Mouse (Mus musculus) neural tube, embryonic 14.5 days (tissue): ENCODE data around the gene Psmc3ip. TPM values are rescaled to one million over a fixed set of nuclear protein-coding genes. Genes with fewer than 3 reads are reported as not detected.
A peak's percentile ranks its signal among the peaks of the same experiment; 100 is the strongest.

Experiments
- ATAC-seq: fragments of 200-750 bp; cut with Nextera tagmentation; 2 replicates; pipeline ENCODE4 v1.8.0; 2017; ENCODE audit warnings: low read depth, mild to moderate bottlenecking, moderate TSS enrichment, moderate library complexity
- H3K27ac ChIP-seq: fragments of 300-500 bp; sonication (generic); 2 replicates; pipeline ENCODE4 v1.5.1; 2014; ENCODE audit warnings: low read depth, mild to moderate bottlenecking, control low read depth, low read length, moderate library complexity, mixed read lengths
- H3K27me3 ChIP-seq: fragments of 300-500 bp; sonication (generic); 2 replicates; pipeline ENCODE4 v1.6.1; 2014; ENCODE audit warnings: low read length; ENCODE audit not compliant: control insufficient read depth, insufficient read depth
- H3K36me3 ChIP-seq: fragments of 300-500 bp; sonication (generic); 2 replicates; pipeline ENCODE4 v1.6.1; 2014; ENCODE audit warnings: low read length, mixed read lengths; ENCODE audit not compliant: control insufficient read depth, insufficient read depth
- H3K4me1 ChIP-seq: fragments of 300-500 bp; sonication (generic); 2 replicates; pipeline ENCODE4 v1.6.1; 2014; ENCODE audit warnings: low read length; ENCODE audit not compliant: control insufficient read depth, insufficient read depth
- H3K4me2 ChIP-seq: fragments of 300-500 bp; sonication (generic); 2 replicates; pipeline ENCODE4 v1.6.1; 2014; ENCODE audit warnings: mild to moderate bottlenecking, low read depth, low read length, control low read depth
- H3K4me3 ChIP-seq: fragments of 300-500 bp; sonication (generic); 2 replicates; pipeline ENCODE4 v1.5.1; 2014; ENCODE audit warnings: low read depth, low read length, control low read depth, mixed read lengths
- H3K9ac ChIP-seq: fragments of 300-500 bp; sonication (generic); replicated peaks from 2 replicates; pipeline ENCODE4 v1.6.1; 2014; ENCODE audit warnings: low read depth, mild to moderate bottlenecking, control low read depth, low read length, mixed read lengths
- H3K9me3 ChIP-seq: fragments of 300-500 bp; sonication (generic); 2 replicates; pipeline ENCODE4 v1.6.1; 2016; ENCODE audit warnings: low read length; ENCODE audit not compliant: control insufficient read depth
- WGBS: fragments of 180-500 bp; shearing (Covaris S2); extraction: QIAGEN DNeasy Blood & Tissue Kit; methylation state at CpG from one replicate; pipeline ENCODE4 v1.1.7; 2014; 5-methylcytosine and 5-hydroxymethylcytosine counted together
- polyA plus RNA-seq: library from polyadenylated mRNA; unstranded; fragments of >200 nt; fragmentation: Nextera tagmentation; extraction: Ambion mirVana; gene quantifications from 2 replicates; pipeline ENCODE4 v1.2.1, GENCODE M21; 2014

Gene Psmc3ip
- polyA plus RNA-seq, 1 experiment from 2014 or later = 19.0 TPM

GRCm38 (mm10) chr11:101071810-101072428 is 23.3 kb downstream of the Psmc3ip start:
- Histone ChIP-seq H3K27me3 (peaks cover 2% of the 10 kb centered on the region), H3K4me2 (no peak overlapping the region), H3K4me3 (no peak overlapping the region), H3K27ac (no peak overlapping the region), H3K9me3 (no peaks in the 10 kb centered on the region), H3K36me3 (no peaks in the 10 kb centered on the region), H3K4me1 (peaks cover 13% of the 10 kb centered on the region), H3K9ac (no peak overlapping the region)
- 71% methylated on average over 14 of the region's 14 CpGs for WGBS
- ATAC-seq = no peak

- Histone ChIP-seq H3K9ac (peak overlapping the region; percentile 88), H3K27me3 (no peaks in the 10 kb centered on the region; the same call in 1 of the 2 replicates), H3K9me3 (no peaks in the 10 kb centered on the region), H3K4me2 (peak overlapping the region; percentile 91), H3K27ac (no peak overlapping the region), H3K4me1 (peaks cover 13% of the 10 kb centered on the region), H3K4me3 (peak overlapping the region; percentile 71; the same call in 1 of the 2 replicates), H3K36me3 (no peaks in the 10 kb centered on the region)
- WGBS = 72% methylated on average over 6 of the region's 6 CpGs
- no peak for ATAC-seq
Observed at GRCm38 (mm10) chr11:101070987-101071386, 24.2 kb downstream of the Psmc3ip start.

GRCm38 (mm10) chr11:101070189-101070527 is 25.1 kb downstream of the Psmc3ip start:
- Histone ChIP-seq H3K27ac (peak overlapping the region; percentile 50; the same call in 1 of the 2 replicates), H3K4me3 (peak overlapping the region; percentile 71), H3K27me3 (no peaks in the 10 kb centered on the region; the same call in 1 of the 2 replicates), H3K4me1 (peaks cover 13% of the 10 kb centered on the region), H3K4me2 (peak overlapping the region; percentile 91), H3K36me3 (no peaks in the 10 kb centered on the region), H3K9me3 (no peaks in the 10 kb centered on the region), H3K9ac (peak overlapping the region; percentile 88)
- ATAC-seq = peak; percentile 63
- WGBS = 0% methylated on average over 32 of the region's 36 CpGs

- Histone ChIP-seq H3K36me3 (no peaks in the 10 kb centered on the region), H3K4me1 (peaks cover 13% of the 10 kb centered on the region), H3K9ac (peak within 1 kb of the TSS; percentile 88), H3K27ac (peak within 1 kb of the TSS; percentile 50; the same call in 1 of the 2 replicates), H3K4me2 (peak within 1 kb of the TSS; percentile 91), H3K9me3 (no peaks in the 10 kb centered on the region), H3K27me3 (no peaks in the 10 kb centered on the region; the same call in 1 of the 2 replicates), H3K4me3 (peak within 1 kb of the TSS; percentile 71)
- ATAC-seq = peak; percentile 90
- WGBS = 4% methylated on average over 35 of the region's 35 CpGs
Observed at GRCm38 (mm10) chr11:101069391-101070188, 25.6 kb downstream of the Psmc3ip start, which contains the start of gene Naglu. Gene Naglu (plus strand): TSS chr11:101070012.

- WGBS = 23% methylated on average over 18 of the region's 18 CpGs
- peak overlapping the region; percentile 3; the same call in 1 of the 2 replicates for H3K4me3 ChIP-seq
- peaks cover 16% of the 10 kb centered on the region for H3K36me3 ChIP-seq
- H3K4me1 ChIP-seq = peaks cover 13% of the 10 kb centered on the region
- 0 out of 2 replicates have a peak overlapping the region, but pooled peaks have one; percentile 18 for H3K9ac ChIP-seq
- H3K4me2 ChIP-seq = peak overlapping the region; percentile 43
- no peaks in the 10 kb centered on the region for H3K9me3 ChIP-seq
- ATAC-seq = no peak
- H3K27me3 ChIP-seq = no peaks in the 10 kb centered on the region; the same call in 1 of the 2 replicates
- no peak overlapping the region for H3K27ac ChIP-seq
Observed at GRCm38 (mm10) chr11:101066549-101067412, 28.5 kb downstream of the Psmc3ip start.

GRCm38 (mm10) chr11:101065002-101065401 is 30.2 kb downstream of the Psmc3ip start:
- Histone ChIP-seq H3K4me2 (no peak overlapping the region), H3K4me1 (peaks cover 5% of the 10 kb centered on the region), H3K27me3 (no peaks in the 10 kb centered on the region), H3K9ac (no peak overlapping the region), H3K9me3 (no peaks in the 10 kb centered on the region), H3K27ac (no peak overlapping the region), H3K4me3 (no peak overlapping the region), H3K36me3 (peaks cover 27% of the 10 kb centered on the region)
- ATAC-seq = no peak
- WGBS = 96% methylated on average over 9 of the region's 9 CpGs

GRCm38 (mm10) chr11:101064462-101064861 is 30.8 kb downstream of the Psmc3ip start:
- ATAC-seq = no peak
- H3K36me3 ChIP-seq = peaks cover 30% of the 10 kb centered on the region
- 82% methylated on average over 4 of the region's 4 CpGs for WGBS
- no peak overlapping the region; the same call in 1 of the 2 replicates for H3K27ac ChIP-seq
- no peak overlapping the region for H3K4me2 ChIP-seq
- no peak overlapping the region for H3K9ac ChIP-seq
- H3K4me1 ChIP-seq = peaks cover 3% of the 10 kb centered on the region
- no peak overlapping the region for H3K4me3 ChIP-seq
- no peaks in the 10 kb centered on the region for H3K9me3 ChIP-seq
- no peaks in the 10 kb centered on the region for H3K27me3 ChIP-seq

- Histone ChIP-seq H3K27ac (peak overlapping the region; percentile 39), H3K4me3 (no peak overlapping the region), H3K9ac (no peak overlapping the region), H3K4me2 (no peak overlapping the region), H3K36me3 (peaks cover 34% of the 10 kb centered on the region), H3K27me3 (no peaks in the 10 kb centered on the region), H3K9me3 (no peaks in the 10 kb centered on the region), H3K4me1 (no peaks in the 10 kb centered on the region)
- WGBS = 56% methylated on average over 12 of the region's 12 CpGs
- ATAC-seq = no peak
Observed at GRCm38 (mm10) chr11:101063676-101064327, 31.4 kb downstream of the Psmc3ip start.
